Mouse (Mus musculus) forebrain, embryonic 14.5 days (tissue): ENCODE measurements around the gene Olfr639. TPM values are rescaled to one million over a fixed set of nuclear protein-coding genes. Genes with fewer than 3 reads are reported as not detected.

Experiments used
- ATAC-seq: fragments of 200-750 bp; cut with Nextera tagmentation; 2 replicates; pipeline ENCODE4 v1.8.0; 2017; ENCODE audit warnings: mild to moderate bottlenecking, moderate library complexity
- DNase-seq: peaks from one replicate; pipeline ENCODE4 v3.0.0-alpha.2; 2015; ENCODE audit warnings: low spot score
- H3K27ac ChIP-seq: fragments of 300-500 bp; sonication (generic); 2 replicates; pipeline ENCODE4 v1.5.1; 2014; ENCODE audit warnings: low read depth, mild to moderate bottlenecking, control low read depth, low read length, moderate library complexity
- H3K27me3 ChIP-seq: fragments of 300-500 bp; sonication (generic); replicated peaks from 2 replicates; pipeline ENCODE4 v1.6.1; 2014; ENCODE audit warnings: low read length, control low read depth, mixed read lengths; ENCODE audit not compliant: control insufficient read depth, insufficient read depth
- H3K36me3 ChIP-seq: fragments of 300-500 bp; sonication (generic); 2 replicates; pipeline ENCODE4 v1.6.1; 2014; ENCODE audit warnings: low read length, control low read depth; ENCODE audit not compliant: control insufficient read depth, insufficient read depth
- H3K4me1 ChIP-seq: fragments of 300-500 bp; sonication (generic); 2 replicates; pipeline ENCODE4 v1.6.1; 2014; ENCODE audit warnings: antibody characterized with exemption, low read length, control low read depth; ENCODE audit not compliant: control insufficient read depth, insufficient read depth
- H3K4me2 ChIP-seq: fragments of 300-500 bp; sonication (generic); 2 replicates; pipeline ENCODE4 v1.6.1; 2014; ENCODE audit warnings: mild to moderate bottlenecking, control low read depth, low read length
- H3K4me3 ChIP-seq: fragments of 300-500 bp; sonication (generic); 2 replicates; pipeline ENCODE4 v1.5.1; 2014; ENCODE audit warnings: low read depth, low read length, control low read depth
- H3K9ac ChIP-seq: fragments of 300-500 bp; sonication (generic); 2 replicates; pipeline ENCODE4 v1.6.1; 2014; ENCODE audit warnings: mild to moderate bottlenecking, low read length, control low read depth, moderate library complexity
- H3K9me3 ChIP-seq: fragments of 300-500 bp; sonication (generic); replicated peaks from 2 replicates; pipeline ENCODE4 v1.6.1; 2016; ENCODE audit warnings: low read length, control low read depth, mixed read lengths; ENCODE audit not compliant: control insufficient read depth
- WGBS: fragments of 180-500 bp; shearing (Covaris S2); extraction: QIAGEN DNeasy Blood & Tissue Kit; methylation state at CpG from one replicate; pipeline ENCODE4 v1.1.7; 2014; 5-methylcytosine and 5-hydroxymethylcytosine counted together
- polyA plus RNA-seq: library from polyadenylated mRNA; unstranded; fragments of >200 nt; fragmentation: Nextera tagmentation; extraction: Ambion mirVana; gene quantifications from 2 replicates; pipeline ENCODE4 v1.2.1, GENCODE M21; 2014

The Olfr639 gene
- polyA plus RNA-seq, result not detected in 2 replicates

DNA sequence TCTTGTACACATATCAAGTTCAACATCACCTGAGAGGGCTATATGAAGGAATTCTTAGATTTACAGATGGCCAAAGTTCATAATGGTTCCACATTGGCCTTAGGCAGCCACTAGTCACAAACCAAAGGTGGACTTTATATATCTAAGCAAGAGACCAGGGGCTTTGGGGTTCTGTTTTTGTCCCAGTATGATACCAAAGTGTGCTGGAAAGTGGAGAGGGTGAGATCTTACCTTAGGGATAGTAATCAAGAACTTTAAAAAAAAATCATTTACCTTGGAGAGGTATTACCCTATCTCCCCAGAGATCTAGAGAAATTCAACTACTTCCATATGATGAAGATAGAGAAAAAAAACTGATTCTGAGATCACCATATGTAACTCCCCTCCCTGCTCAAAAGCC lies at the start of gene Olfr639:
Gene Olfr639 (minus strand): TSS at position 101 of the 400 bp plus-strand sequence.
- Histone ChIP-seq H3K36me3 (no peaks in the 10 kb centered on the region), H3K9ac (no peak within 1 kb of the TSS), H3K27ac (no peak within 1 kb of the TSS), H3K4me3 (no peak within 1 kb of the TSS), H3K4me1 (no peaks in the 10 kb centered on the region), H3K9me3 (no peaks in the 10 kb centered on the region), H3K27me3 (no peaks in the 10 kb centered on the region), H3K4me2 (no peak within 1 kb of the TSS)
- ATAC-seq (no peak), DNase-seq (no peak)

DNA sequence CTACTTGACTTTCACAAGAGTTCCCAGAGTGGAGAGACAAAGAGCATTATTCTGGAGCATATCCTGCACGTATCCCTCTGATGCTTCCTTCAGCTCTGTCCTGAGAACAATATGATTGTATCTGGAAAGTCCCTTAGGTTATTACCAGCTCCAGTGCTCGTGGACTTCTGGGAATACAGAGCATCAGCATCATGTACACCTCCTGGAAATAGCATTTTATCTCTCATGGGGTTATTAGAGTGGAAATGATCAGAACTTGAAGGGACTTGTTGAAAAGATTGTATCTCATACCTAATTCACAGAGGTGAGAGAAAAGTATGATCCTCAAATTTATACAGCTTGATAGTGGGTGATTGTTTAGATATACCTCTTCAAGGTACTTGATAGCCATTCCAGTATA lies 44.2 kb upstream of the Olfr639 start, which contains the start of gene 4930516K23Rik:
Gene 4930516K23Rik (minus strand): TSS at position 101 of the 400 bp plus-strand sequence.
- no peak within 1 kb of the TSS for H3K9ac ChIP-seq
- H3K9me3 ChIP-seq, result no peaks in the 10 kb centered on the region
- no peak within 1 kb of the TSS for H3K4me2 ChIP-seq
- ATAC-seq (no peak), DNase-seq (no peak)
- no peaks in the 10 kb centered on the region for H3K27me3 ChIP-seq
- WGBS, result 51% methylated on average over 2 of the region's 2 CpGs
- no peaks in the 10 kb centered on the region for H3K4me1 ChIP-seq
- H3K4me3 ChIP-seq, result no peak within 1 kb of the TSS
- H3K36me3 ChIP-seq, result no peaks in the 10 kb centered on the region
- no peak within 1 kb of the TSS for H3K27ac ChIP-seq

DNA sequence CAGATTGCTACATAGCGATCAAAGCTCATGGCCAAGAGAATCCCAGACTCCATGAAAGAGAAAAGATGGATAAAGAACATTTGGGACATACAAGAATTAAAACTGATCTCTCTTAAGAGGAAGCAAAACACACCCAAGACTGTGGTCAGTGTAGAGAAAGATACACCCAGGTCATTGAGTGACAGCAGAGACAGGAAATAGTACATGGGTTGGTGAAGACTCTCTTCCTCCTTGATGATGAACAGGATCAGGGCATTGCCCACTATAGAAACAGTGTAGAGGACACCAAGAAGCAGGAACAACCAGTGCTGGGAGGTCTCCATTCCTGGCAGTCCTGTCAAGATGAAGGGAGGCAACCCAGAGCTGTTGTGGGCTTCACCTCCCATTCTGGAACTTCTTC lies 42.1 kb upstream of the Olfr639 start:
- DNase-seq (no peak), ATAC-seq (no peak)
- no peaks in the 10 kb centered on the region for H3K36me3 ChIP-seq
- WGBS, result 88% methylated on average over 1 of the region's 1 CpGs
- H3K27me3 ChIP-seq, result no peaks in the 10 kb centered on the region
- H3K9ac ChIP-seq, result no peak overlapping the region
- H3K9me3 ChIP-seq, result no peaks in the 10 kb centered on the region
- no peaks in the 10 kb centered on the region for H3K4me1 ChIP-seq
- H3K4me2 ChIP-seq, result no peak overlapping the region
- H3K27ac ChIP-seq, result no peak overlapping the region
- no peak overlapping the region for H3K4me3 ChIP-seq

DNA sequence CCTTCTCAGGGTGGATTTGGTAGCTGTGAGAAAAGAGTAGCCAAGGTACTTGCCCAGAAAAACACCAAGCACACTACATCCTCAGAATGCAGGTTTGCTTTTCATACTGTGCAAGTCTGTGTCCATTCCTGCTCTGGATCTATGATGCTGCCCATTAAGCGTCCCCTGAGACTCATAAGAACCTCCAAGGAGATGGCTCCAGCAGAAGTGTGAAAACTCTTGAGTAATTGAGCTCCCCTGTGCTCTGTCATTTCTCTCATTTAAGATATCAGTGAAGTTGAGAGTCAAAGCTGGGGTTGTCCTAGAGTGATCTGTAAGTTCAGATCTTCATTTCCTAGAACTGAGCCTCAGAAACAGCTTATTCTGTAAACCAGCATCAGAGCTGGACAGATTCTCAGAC lies 35.5 kb upstream of the Olfr639 start, which contains the start of gene Olfr642:
Gene Olfr642 (minus strand): TSS at position 101 of the 400 bp plus-strand sequence.
- Histone ChIP-seq H3K36me3 (no peaks in the 10 kb centered on the region), H3K4me1 (no peaks in the 10 kb centered on the region), H3K9ac (no peak within 1 kb of the TSS), H3K27ac (no peak within 1 kb of the TSS), H3K9me3 (no peaks in the 10 kb centered on the region), H3K27me3 (no peaks in the 10 kb centered on the region), H3K4me3 (no peak within 1 kb of the TSS), H3K4me2 (no peak within 1 kb of the TSS)
- no peak for DNase-seq
- WGBS, result 85% methylated on average over 1 of the region's 1 CpGs
- ATAC-seq, result no peak

DNA sequence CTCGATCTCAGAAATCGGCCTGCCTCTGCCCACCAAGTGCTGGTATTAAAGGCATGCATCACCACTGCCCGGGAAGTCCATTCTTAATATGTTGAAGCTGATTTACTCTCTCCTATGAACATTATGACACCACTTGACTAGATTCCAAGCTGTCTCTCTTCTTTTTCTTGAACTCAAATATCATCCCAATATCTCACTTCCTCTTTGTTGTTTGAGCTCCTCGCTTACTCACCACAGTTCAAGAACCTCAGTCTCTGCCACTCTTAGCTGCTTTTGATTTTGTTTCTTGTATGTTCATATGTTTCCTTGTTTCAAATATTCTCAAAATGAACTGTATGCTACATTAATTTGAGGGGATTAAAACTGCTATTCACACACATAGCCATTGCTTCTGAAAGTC lies 33.6 kb upstream of the Olfr639 start:
- Histone ChIP-seq H3K9ac (no peak overlapping the region), H3K9me3 (no peaks in the 10 kb centered on the region), H3K4me3 (no peak overlapping the region), H3K27me3 (no peaks in the 10 kb centered on the region), H3K4me2 (no peak overlapping the region), H3K36me3 (no peaks in the 10 kb centered on the region), H3K27ac (no peak overlapping the region), H3K4me1 (no peaks in the 10 kb centered on the region)
- no peak for ATAC-seq
- 94% methylated on average over 4 of the region's 4 CpGs for WGBS
- no peak for DNase-seq

DNA sequence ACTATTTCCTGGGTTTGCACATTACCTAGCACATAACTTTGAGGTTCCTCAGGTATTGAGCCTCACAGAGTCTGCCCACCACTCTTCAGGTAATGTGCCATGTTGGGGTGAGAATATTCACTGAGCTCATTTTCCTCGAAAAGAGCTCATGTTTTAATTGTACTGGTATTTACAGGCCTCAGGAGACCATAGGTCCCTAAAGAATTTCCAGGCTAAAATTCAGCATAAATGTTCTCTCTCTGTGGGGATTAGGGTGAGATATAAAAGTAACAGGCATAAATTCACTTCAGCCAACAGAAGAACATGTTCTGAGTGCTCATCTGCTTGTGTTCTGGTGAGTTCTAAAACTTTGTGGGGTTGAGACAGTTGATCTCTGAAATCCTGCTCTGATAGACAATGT lies 18.0 kb upstream of the Olfr639 start, which contains the start of gene Olfr641:
Gene Olfr641 (plus strand): TSS at position 301 of the 400 bp plus-strand sequence.
- no peak for DNase-seq
- Histone ChIP-seq H3K4me2 (no peak within 1 kb of the TSS), H3K27me3 (no peaks in the 10 kb centered on the region), H3K27ac (no peak within 1 kb of the TSS), H3K4me3 (no peak within 1 kb of the TSS), H3K9me3 (no peaks in the 10 kb centered on the region), H3K4me1 (no peaks in the 10 kb centered on the region), H3K9ac (no peak within 1 kb of the TSS), H3K36me3 (no peaks in the 10 kb centered on the region)
- no peak for ATAC-seq
- WGBS, result 85% methylated on average over 1 of the region's 1 CpGs

DNA sequence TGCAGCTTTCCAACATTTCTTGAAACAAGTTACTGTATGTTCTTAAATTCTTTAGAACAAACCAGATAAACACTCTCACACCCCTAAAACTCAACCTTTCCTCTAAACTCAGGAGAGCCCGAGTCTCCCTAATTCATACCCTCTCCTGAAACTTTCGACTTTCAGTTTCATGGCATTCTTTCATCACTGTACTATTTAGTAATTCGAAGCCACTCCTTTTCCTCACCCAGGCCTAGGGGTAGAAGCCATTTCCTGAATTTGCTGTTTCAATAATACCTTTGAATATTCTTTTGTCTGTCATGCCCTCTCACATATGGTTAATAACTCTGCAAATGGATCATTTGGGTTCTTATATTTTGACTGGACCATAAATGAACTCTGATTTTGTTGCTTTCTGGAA lies 9.9 kb upstream of the Olfr639 start:
- no peak overlapping the region for H3K4me3 ChIP-seq
- no peaks in the 10 kb centered on the region for H3K27me3 ChIP-seq
- no peaks in the 10 kb centered on the region for H3K9me3 ChIP-seq
- no peak overlapping the region for H3K9ac ChIP-seq
- no peak for DNase-seq
- no peak overlapping the region for H3K27ac ChIP-seq
- ATAC-seq, result no peak
- WGBS, result 78% methylated on average over 3 of the region's 3 CpGs
- no peaks in the 10 kb centered on the region for H3K4me1 ChIP-seq
- H3K4me2 ChIP-seq, result no peak overlapping the region
- no peaks in the 10 kb centered on the region for H3K36me3 ChIP-seq

DNA sequence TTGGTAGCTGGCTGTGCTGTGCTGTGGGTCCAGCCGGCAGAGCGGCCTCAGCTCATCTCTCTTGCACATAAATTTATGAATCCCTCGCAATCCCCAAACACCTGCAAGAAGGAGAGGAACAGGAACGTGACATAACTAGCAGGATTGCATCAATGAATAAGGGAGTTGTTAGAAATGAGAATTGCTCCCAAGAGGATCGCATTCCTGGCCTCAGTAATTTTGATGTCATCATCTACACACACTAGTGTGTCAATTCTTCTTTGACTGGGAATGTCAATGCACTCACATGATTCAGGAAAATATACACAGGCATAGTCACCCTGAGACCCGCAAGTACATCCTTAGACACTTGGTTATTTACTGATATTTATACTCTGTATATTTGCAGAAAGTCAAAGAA lies 8.4 kb upstream of the Olfr639 start, which contains the start of gene Olfr640:
Gene Olfr640 (minus strand): TSS at position 101 of the 400 bp plus-strand sequence.
- H3K4me2 ChIP-seq, result no peak within 1 kb of the TSS
- H3K4me1 ChIP-seq, result no peaks in the 10 kb centered on the region
- no peaks in the 10 kb centered on the region for H3K9me3 ChIP-seq
- H3K4me3 ChIP-seq, result no peak within 1 kb of the TSS
- WGBS, result 86% methylated on average over 6 of the region's 6 CpGs
- no peaks in the 10 kb centered on the region for H3K36me3 ChIP-seq
- H3K9ac ChIP-seq, result no peak within 1 kb of the TSS
- no peaks in the 10 kb centered on the region for H3K27me3 ChIP-seq
- ATAC-seq, result no peak
- H3K27ac ChIP-seq, result no peak within 1 kb of the TSS
- DNase-seq, result no peak

DNA sequence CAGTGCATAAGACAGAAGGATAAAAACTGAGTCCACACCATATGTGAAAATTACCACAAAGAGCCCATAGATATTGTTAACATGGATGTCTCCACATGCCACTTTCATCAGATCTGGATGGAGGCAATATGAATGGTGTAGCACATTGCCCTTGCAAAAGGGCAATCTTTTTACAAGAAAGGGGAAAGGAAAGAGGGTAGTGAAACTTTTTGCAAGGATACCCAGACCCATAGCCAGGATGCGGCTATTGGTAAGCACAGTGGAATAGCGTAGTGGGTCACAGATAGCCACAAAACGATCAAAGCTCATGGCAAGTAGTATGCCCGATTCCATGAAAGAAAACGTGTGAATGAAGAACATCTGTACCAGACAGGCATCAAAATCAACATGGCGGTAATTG lies 4.5 kb upstream of the Olfr639 start:
- ATAC-seq, result no peak
- no peak for DNase-seq
- 90% methylated on average over 6 of the region's 6 CpGs for WGBS

More for the DNA sequence above, 4.5 kb upstream of the Olfr639 start:
- Histone ChIP-seq H3K27me3 (no peaks in the 10 kb centered on the region), H3K27ac (no peak overlapping the region), H3K4me1 (no peaks in the 10 kb centered on the region), H3K36me3 (no peaks in the 10 kb centered on the region), H3K4me2 (no peak overlapping the region), H3K4me3 (no peak overlapping the region), H3K9me3 (no peaks in the 10 kb centered on the region), H3K9ac (no peak overlapping the region)
